Mouse (Mus musculus) kidney, postnatal 10 days (tissue): ENCODE measurements around the gene Asf1b.
"Not testable (repeated sequence)": the region's sequence is repeated elsewhere in the genome, so short reads cannot be mapped to it uniquely, and the experiment has no call there.

Experiments
- DNase-seq: peaks from one replicate; pipeline ENCODE4 v3.0.0; 2021; ENCODE audit warnings: mixed read lengths

Asf1b gene

DNA sequence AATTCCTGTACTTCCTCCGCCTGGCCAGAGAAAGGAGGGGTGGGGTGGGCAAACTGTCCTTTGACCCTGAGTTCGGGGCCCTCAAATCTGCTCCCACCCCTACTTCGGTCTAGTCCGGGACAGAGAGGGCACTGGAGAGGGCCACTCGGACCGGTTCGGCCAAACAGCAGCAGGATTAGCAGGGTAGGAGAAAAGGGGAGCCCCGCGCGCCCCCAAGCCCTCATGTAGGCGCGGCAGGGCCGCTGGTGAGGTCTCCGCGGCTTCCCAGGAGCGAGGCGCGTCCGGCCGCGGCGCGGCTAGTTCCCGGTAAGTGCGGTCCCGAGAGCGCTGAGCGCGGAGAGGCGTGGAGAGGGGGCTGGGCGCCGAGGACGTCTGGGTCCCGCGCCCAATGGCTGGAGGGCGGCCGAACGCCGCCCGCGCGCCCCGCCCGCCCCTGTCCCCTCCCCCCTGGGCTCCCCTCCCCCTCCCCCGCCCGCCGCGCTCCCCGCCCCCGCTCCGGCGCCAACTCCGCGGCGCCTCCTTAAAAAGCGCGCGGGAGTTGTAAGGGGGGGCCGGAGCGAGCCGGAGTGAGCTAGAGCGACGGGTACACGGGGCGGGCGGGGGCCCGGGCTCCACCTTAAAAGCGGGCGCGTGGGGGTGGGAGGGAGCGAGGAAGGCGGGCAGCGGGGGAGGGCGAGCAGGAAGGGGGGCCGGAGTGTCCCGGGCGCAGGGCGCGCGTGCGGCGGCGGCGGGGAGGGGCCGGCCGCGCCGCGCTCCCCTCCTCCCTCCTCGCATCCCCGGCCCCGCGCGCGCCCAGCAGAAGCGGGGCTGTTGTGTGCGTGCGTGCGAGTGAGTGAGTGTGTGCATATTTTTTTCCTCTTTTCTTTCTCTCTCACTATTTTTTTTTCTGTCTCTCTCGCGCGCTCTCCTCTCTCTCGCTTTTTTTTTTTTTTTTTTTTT lies 41.5 kb downstream of the Asf1b start:
- DNase-seq = peak; percentile 97

DNA sequence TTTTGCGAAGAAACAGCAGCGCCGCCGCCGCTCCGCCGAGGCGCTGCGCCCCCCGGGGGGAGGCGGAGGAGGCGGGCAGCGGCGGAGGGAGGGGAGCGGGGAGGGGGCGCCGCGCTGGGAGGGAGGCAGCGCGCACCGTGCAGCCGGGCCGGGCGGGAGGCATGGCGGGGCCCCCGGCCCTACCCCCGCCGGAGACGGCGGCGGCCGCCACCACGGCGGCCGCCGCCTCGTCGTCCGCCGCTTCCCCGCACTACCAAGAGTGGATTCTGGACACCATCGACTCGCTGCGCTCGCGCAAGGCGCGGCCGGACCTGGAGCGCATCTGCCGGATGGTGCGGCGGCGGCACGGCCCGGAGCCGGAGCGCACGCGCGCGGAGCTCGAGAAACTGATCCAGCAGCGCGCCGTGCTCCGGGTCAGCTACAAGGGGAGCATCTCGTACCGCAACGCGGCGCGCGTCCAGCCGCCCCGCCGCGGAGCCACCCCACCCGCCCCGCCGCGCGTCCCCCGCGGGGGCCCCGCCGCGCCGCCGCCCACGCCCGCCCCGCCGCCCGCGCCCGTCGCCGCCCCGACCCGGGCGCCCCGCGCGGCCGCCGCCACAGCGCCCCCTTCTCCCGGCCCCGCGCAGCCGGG lies 42.3 kb downstream of the Asf1b start, which contains the start of gene Samd1:
Samd1 (plus strand) TSS at position 162 of the 631 bp plus-strand sequence.
- peak; percentile 76 for DNase-seq

DNA sequence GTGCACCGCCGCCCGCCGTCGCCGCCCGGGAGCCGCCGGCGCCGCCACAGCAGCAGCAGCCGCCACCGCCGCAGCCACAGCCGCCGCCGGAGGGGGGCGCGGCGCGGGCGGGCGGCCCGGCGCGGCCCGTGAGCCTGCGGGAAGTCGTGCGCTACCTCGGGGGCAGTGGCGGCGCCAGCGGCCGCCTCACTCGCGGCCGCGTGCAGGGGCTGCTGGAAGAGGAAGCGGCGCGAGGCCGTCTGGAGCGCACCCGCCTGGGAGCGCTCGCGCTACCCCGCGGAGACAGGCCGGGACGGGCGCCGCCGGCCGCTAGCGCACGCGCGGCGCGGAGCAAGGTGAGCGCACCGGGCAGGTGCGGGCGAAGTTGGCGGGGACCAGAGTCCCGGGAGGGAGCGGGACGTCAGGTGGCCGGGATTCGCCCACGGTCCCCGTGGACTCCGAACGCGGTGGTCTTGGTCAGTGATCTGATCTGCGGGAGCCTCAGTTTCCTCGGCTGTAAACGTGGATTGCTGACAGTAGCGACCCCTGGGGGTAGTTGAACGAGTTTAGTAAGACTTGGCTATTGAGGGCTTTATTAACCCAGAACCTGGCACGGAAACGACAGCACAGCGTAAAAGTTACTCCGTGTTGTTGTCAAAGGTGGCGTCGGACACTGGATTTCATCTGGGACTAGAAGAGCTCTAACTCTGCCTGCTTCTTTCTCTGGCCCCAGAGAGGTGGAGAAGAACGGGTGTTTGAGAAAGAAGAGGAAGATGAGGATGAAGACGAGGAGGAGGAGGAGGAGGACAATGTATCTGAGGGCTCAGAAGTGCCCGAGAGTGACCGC lies 43.1 kb downstream of the Asf1b start:
- DNase-seq = peak; percentile 78

DNA sequence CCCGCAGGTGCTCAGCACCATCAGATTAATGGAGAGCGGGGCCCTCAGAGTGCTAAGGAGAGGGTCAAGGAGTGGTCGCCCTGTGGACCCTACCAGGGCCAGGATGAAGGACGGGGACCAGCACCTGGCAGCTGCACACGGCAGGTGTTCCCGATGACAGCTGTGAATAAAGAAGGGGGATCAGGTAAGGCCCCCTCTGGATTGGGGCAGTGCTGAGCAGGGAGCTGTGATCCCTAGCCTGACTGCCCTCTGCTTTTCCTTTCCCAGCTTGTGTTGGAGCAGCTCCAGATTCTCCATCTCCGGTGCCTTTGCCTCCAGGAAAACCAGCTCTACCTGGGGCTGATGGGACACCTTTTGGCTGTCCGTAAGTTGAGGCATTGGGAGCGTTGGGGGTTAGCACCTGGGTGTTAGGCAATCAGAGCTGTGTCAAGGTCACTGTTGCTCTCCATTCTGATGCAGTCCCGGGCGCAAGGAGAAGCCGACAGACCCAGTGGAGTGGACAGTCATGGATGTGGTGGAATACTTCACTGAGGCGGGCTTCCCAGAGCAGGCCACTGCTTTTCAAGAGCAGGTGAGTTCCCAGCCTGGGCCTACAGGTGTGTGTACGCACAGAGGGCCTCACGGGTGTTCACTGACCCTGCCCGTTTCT lies 43.9 kb downstream of the Asf1b start:
- no peak for DNase-seq

DNA sequence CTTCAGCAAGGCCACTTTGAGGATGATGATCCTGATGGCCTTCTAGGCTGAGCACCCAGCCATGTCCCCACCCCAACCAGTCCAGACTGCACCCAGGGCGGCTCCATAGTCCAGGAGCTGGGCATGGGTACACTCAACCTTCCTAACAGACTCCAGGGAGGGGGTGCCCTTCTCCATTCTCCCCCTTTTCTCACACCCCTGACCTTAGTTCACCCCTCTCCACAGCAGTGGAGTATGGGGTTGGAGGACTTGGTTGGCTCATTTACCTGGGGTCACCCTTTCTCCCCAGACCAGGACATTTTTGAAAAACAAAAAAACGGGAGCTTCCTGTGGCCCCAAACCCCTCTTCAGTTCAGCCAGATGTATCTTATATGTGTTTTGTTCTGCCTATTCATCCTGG lies 44.5 kb downstream of the Asf1b start:
- no peak for DNase-seq

DNA sequence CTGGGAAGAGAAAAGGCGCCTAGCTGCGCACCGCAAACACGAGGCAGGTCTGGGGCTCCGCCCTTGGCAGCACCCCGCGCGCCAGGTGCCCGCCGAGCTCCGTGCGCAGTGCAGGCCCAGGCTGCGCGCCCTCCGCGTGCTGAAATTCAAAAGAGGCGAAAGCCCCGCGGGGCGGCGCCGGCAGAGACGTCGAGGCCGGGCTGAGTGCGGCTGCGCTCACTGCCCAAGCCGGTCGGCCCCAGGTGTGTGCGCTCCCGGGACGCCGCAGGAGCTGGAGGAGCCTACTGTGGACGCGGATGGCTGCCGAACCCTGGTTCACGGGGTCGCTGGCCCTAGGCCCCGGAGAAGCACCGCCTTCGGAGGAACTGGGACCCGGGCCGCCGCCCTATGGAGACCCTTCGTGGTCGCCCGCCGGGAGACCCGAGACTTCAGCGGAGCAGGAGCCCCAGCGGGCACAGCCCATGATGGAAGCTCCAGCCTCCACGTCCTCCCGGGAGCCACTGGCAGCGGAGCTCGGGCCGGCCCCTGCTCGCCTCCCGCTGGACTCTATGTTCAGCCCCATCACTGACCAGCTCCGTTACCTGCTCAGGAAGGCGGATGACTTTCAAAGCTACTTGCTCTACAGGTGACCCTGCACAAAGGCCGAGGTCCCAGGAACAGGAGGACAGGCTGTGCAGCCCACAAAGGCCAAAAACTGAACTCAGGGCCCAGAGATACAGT lies 46.1 kb downstream of the Asf1b start, which contains the start of gene 1700067K01Rik:
1700067K01Rik (plus strand) TSS at position 222 of the 720 bp plus-strand sequence.
- peak; percentile 38 for DNase-seq

DNA sequence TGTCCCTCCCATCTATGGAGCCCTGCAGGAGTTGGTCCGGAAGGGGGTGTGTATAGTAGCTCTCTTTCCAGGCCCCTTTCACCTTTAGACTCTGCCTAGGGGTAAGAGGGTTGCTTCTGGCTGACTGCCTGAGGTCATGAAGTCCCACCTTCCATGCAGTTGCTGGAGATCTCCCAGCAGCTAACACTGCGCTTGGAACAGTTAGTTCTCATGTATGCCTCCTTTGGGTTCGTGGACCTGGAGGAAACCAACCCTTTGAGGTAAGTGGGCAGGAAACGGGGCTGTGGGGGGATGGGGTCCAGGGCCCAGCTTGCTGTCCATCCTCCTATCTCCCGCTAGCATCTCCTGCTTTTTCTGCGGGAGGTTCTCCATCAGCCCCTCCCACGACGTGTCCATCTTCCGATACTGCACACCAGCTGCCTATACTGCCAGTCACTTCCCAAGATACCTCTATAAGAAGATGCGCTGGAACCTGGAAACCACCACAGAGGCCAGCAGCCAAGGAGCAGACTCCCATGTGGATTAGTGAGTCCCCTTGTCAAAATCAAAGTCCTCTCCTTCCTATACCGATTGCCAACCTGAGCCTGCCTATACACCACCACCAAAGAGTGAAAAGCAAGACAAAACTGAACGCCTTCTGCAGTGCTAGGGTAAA lies 47.8 kb downstream of the Asf1b start:
- peak; percentile 47 for DNase-seq

DNA sequence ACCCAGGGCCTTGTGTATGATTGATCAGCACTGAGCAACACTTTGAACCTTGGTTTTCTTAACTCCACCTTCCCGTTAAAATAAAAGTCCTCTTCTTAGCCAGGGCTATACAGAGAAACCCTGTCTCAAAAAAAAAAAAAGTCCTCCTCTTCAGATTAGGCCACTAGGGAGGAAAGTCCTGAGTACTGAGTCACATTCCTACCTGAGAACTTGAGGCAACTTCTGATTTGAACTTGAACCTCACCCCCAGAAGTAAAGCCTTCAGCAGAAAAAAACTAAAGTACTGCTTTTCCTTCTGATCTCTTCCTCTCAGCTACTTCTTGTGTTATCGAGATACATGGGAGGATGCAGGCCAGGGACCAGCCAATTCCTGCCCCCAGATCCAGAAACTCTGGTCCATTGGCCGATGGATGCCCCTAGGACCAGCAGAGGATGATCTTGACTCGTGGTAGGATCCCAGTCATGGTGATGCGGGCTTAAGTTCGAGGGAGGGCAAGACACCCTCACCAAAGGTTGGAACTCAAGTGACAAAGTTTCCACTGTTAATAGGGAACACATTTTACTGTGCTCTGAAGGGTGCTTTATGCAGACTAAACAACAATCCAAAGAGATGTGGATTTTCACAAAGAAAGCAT lies 48.4 kb downstream of the Asf1b start:
- no peak for DNase-seq

DNA sequence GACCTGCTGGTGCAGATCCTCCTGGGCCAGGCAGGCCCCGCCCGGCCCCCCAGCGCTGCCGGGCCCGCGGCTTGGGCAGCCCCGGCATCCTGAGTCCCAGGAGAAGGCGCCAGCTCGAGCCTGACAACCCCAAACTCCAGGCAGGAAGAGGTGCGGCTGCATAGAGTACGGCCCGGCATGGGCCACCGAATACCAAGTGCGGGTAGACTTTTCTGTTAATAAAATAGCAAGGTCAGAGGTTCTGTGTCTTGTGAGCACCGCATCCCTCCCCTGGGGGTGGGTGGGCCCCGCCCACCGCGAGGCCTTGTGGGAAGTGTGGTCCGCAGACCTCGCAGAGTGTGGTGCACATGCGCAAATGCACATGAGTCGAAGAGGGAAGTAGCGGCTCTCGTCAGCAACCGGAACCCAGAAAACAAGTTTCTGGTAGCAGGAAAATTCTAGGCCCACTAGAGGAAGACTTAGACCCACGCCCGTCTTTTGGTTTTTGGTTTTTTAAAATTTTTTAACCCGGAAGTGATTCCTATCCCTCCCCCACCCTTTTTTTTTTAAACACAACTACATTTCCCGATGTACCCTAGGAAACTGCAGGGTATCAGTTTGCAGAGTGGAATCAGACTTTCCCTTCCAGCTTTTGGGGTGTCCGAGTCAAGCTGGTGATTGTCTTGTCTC lies 49.4 kb downstream of the Asf1b start:
- DNase-seq = peak; percentile 96

DNA sequence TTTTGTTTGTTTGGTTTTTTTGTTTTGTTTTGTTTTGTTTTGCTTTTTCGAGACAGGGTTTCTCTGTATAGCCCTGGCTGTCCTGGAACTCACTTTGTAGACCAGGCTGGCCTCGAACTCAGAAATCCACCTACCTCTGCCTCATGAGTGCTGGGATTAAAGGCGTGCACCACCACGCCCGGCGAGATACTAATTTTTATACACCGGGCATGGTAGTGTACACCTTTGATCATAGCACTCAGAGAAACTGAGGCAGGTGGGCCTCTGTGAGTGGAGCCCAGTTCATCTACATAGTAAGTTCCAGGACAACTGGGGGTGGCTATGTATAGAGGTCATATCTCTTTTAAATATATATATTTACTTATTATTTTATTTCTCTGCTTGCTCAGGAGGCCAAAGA lies 50.2 kb downstream of the Asf1b start:
- DNase-seq = not testable (repeated sequence)

DNA sequence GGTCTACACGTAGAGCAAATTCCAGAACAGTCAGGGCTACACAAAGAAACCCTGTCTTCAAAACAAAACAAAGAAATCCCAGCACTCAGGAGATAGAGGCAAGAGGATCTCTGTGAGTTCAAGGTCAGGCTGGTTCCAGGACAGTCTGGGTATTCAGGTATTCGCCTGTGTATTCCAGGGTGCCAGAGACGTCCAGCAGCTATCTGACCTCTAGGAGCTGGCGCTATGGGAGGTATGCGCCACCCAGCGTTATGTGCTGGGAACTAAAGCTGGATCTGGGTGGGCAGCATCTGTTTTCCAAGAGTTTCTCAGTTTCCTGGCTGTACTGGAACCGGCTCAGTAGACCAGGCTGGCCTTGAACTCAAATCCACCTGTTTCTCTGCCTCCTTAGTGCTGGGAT lies 53.1 kb downstream of the Asf1b start:
- peak; percentile 35 for DNase-seq

DNA sequence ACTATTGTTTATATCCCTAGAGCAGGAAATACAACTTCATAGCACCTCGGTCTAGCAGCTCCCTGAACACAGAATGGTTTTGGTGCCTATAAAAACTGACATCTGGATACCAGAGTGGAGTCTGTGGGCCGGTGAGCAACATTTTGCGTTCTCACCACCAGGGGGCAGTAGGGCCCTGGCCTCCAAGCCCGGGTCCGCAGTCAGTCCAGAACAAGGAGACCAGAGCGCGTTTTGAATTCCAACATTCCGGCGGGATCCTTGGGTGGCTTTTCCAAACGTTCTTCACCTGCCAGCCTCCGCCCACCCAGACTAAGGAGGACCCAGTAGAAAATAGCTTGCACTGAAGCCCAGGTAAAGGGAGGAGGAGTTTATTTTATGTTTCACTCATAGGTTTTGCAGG lies 54.6 kb downstream of the Asf1b start:
- peak; percentile 95 for DNase-seq

DNA sequence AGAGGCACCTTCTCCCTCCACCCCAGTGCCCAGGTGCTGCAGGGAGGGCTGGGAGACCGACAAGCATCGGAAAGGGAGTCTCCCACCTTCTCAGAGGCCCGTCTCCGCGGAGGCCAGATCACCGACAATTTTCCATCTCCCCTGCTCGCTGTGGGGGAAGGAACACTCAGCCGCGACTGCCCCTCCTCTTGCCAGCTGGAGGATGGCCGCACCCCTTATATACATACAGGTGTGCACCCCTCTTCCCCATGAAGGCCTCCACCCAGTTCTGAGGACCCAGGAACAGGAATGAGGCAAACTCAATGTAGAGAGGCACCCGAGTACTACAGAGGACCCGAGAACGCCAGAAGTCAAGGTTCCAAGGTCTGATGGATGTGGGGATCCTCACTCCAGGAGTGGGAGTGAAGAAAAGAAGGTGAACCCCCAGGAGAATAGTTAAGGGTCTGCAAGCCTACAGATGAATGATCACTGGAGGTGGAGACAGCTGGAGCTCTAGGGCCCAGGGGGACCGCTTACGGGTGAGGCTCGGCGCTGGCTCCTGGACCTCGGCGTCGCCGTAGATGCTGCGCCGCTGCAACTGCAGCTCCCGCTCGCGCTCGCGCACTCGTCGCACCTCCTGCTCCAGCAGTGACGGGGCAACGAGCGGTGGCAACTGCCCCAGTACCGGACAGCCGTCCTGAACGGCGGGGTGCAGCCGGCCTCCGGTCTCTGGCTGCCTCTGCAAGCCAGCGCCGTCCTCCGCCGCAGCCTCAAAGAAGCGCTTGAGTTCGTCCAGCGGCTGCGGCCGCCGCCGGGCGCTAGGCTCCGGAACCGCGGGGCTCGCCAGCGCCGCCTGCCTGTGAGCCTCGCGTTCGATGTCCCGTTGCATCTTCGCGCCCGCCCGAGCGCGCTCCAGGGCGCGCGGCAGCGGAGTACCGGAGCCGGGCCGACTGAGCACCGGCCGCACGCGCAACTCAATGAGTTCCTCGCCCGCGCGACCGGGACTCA lies 55.6 kb downstream of the Asf1b start:
- DNase-seq = peak; percentile 91

DNA sequence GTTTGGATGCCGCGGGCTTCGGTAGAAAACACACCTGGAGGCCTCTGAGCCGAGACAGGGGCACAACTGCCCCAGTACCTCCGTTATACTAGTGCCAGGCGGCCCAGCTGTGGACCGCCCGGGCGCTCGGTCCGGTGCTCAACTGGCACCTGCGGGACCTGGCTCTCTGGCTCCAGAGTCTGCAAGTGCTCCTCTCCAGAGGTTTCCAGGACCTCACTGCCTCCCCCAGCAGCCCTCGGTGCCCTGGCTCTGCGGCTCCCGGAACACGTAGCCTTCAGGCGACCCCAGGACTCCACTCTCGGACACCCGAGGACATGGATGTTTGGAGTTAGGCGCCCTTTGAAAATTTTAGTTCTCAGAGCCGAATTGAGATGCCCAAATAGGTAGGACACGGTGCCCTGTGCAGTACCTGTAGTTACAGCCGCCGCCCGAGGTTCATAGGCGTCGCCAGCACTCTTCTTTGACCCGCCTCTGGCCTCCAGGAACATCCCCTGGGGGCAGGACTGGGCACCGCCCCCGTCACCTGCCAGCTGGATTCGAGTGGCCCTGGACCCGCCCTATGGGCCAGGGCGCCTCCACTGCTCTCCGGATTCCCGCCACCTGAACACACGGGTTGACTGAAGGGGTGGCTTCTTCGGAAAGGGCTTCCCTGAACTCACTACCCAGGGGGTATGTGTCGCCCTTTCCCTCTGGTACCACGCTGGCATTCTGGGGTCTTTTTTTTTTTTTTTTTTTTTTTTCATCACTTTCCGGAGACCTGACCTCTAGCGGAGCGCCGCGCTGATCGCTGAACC lies 56.6 kb downstream of the Asf1b start, which contains the start of gene 2210011C24Rik:
2210011C24Rik (minus strand) TSS at position 467 of the 794 bp plus-strand sequence.
- DNase-seq = peak; percentile 79

DNA sequence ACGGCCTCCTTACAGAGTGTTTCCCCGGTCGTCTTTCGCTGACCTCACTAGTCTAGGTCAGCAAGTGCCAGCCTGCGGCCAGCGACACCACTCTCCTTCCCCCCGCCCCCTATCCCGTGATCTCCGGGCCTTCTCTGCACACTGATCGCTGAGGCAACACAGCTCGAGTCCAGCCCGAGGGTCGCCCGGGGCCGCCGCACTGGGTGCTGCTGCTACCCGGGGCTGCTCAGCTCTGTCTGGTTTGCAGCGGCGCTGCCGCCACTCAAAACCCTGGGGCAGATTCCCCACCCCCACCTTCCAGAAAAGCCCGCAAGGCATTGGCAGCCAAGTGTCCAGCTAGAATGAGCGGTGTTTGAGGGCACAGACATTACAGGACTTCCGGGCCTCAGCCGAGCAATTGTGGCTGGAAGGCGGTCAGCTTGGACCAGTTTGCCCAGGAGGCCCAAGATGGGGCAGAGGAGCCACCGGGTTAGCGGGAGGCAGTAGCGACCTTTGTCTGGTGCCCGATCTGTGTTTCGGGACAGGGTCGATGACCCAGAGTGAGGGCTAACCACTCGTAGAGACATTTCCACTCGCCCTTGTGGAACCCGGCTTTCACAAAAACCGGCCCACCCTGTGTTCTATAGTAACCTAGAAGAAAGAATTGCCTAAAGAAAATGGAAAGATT lies 57.3 kb downstream of the Asf1b start:
- DNase-seq = peak; percentile 70

DNA sequence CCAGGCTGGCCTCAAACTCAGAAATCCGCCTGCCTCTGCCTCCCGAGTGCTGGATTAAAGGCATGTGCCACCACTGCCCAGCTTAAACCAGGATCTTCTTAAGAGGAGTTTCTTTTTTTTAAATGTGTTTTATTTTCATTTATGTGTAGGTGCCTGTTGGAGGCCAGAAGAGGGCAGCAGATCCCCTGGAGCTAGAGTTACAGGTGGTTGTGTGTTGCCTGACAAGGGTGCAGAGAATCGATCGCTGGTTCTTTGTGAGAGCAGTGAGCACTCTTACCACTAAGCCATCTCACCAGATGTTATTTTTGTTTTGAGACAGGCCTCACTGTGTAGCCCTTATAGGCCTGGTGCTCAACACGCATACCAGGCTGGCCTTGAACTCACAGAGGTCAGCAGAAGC lies 60.5 kb downstream of the Asf1b start:
- DNase-seq = no peak

DNA sequence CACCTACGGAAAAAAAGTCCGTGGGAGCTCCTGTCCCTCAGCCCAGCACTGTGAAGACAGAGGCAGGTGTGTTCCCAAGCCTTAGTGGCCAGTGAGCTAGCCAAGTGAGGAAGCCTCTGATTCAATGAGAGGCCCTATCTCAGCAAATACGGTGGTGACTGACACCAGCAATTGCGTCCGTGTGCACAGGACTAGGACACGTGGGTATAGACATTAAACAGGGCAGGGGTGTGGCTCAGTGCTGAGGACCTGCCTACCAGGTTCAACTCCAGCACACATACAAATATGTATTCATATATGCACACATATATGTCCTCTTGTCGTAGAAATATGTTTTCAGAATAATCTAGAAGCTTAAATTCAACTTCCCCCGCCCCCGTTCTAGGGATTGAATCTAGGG lies 64.4 kb downstream of the Asf1b start:
- no peak for DNase-seq
